Mouse (Mus musculus) Patski (cell line): Measurements from ENCODE around the gene Slit1. TPM values are rescaled to one million over a fixed set of nuclear protein-coding genes. Genes with fewer than 3 reads are reported as not detected.

Source experiments
- ATAC-seq: fragments of 100-300 bp; one replicate; pipeline ENCODE4 v1.8.0; 2021
- CTCF ChIA-PET: fragments of 350-600 bp; sonication (Branson Sonifier 250); formaldehyde crosslinking; loops from one replicate; lab custom pipeline; 2022; ENCODE audit warnings: inconsistent platforms; lab: Charles Lee
- POLR2A ChIA-PET: fragments of 350-600 bp; sonication (Branson Sonifier 250); formaldehyde crosslinking; loops from one replicate; lab custom pipeline; 2022; ENCODE audit warnings: antibody characterized with exemption, inconsistent platforms; lab: Charles Lee
- DNase-seq: peaks from one replicate; pipeline ENCODE4 v3.0.0-alpha.2; 2011; ENCODE audit warnings: low read depth, low spot score
- H3K27me3 ChIP-seq: fragments of 371-371 bp; one replicate; pipeline ENCODE4 v1.5.1; 2021
- CTCF ChIP-seq: fragments of 100-300 bp; IDR thresholded peaks from one replicate; pipeline ENCODE4 v1.5.1; 2021
- in situ Hi-C: fragments of 300-500 bp; cut with MboI; formaldehyde crosslinking; loops from 3 replicates; pipeline ENCODE4 v1.11.1; 2018; ENCODE audit warnings: low pct_unique_long_range_greater_than_20kb, mixed read lengths
- polyA plus RNA-seq: library from polyadenylated mRNA; unstranded; gene quantifications from one replicate; pipeline ENCODE4 v1.2.3, GENCODE M21; 2021

Gene Slit1
- polyA plus RNA-seq, 1 experiment from 2014 or later = 0.08 TPM

DNA sequence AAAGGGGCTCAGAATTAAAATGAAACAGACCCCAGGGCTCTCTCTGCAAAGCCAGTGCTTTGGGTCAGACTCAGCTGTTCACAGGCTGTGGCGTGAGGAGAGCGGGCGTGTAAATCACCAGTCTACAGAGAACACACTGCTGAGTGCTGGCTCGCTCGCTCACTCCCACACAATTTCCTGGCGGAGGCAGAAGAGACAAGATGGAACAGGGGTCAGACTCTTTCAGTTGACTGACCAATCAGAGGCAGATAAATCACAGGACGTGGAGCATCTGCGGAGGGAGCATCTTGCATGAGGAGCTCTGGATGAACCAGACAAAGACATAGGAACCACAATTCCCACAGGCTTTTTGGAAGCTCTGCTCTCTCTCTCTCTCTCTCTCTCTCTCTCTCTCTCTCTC lies 67.9 kb downstream of the Slit1 start:
- in situ Hi-C loops = no loop called here
- ATAC-seq = no peak

DNA sequence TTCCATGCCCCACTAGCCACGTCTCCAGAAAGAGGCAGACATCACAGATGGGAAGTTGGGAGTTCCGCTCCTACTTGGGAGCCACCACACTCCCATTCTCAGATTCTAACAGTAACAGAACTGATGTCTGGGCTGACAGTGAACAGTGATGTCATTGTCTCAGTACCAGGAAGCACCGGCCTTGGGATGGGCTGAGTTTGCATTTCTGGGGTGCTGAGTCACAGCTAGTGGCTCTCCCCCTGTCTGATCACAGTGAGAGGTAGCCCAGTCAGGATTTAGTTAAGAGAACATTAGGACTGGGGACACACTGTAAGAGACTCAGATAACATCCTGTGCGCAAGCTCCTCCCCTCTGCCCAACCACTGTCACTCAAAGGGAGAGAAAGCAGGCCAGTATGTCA lies 69.1 kb downstream of the Slit1 start:
- ATAC-seq (peak; percentile 58), DNase-seq (no peak)
- no peaks in the 10 kb centered on the region for H3K27me3 ChIP-seq
- in situ Hi-C loops = no loop called here
- CTCF ChIA-PET = interaction anchor here (1.1 kb wide), 1 partner anchor 44 kb away, joined by 4 read pairs; no protein-coding TSS in a partner anchor
- POLR2A ChIA-PET = no interaction called here
- no peak for TF ChIP-seq CTCF

More for the DNA sequence above, 67.9 kb downstream of the Slit1 start:
- TF ChIP-seq CTCF = no peak
- ChIA-PET CTCF (interaction anchor here (0.9 kb wide), 1 partner anchor 13 kb away, joined by 3 read pairs; no protein-coding TSS in a partner anchor), POLR2A (no interaction called here)
- DNase-seq = no peak
- no peaks in the 10 kb centered on the region for H3K27me3 ChIP-seq

GRCm38 (mm10) chr19:41672836-41673235 lies 70.6 kb downstream of the Slit1 start:
- ChIA-PET CTCF (no interaction called here), POLR2A (no interaction called here)
- H3K27me3 ChIP-seq = no peaks in the 10 kb centered on the region
- in situ Hi-C loops = no loop called here
- DNase-seq (no peak), ATAC-seq (no peak)
- TF ChIP-seq CTCF = no peak

DNA sequence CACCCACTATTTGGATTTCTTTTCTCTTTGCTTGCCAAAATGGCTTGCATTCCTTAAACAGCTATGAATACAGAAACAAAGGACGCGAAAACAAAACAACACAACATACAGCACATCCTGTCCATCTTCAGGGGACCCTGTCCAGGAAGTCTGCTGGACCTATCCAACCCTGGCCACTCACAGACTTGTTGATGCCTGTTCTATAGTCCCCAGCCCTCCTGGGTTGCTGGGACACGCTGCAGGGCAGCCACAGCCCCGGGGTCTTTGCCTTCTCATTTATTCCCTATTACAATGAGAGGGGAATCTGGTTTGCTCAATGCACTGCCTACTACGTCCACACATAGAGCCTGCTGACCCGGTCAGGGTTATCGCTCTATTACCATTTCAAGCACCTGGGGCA lies 72.5 kb downstream of the Slit1 start:
- ATAC-seq (no peak), DNase-seq (no peak)
- POLR2A ChIA-PET = no interaction called here
- no peaks in the 10 kb centered on the region for H3K27me3 ChIP-seq
- no peak for TF ChIP-seq CTCF
- in situ Hi-C loops = no loop called here
- CTCF ChIA-PET = interaction anchor here (1.5 kb wide), 1 partner anchor 42 kb away, joined by 3 read pairs; no protein-coding TSS in a partner anchor

GRCm38 (mm10) chr19:41670473-41670872 lies 73.0 kb downstream of the Slit1 start:
- POLR2A ChIA-PET = no interaction called here
- in situ Hi-C loops = no loop called here
- H3K27me3 ChIP-seq = no peaks in the 10 kb centered on the region
- CTCF ChIA-PET = no interaction called here
- ATAC-seq = no peak
- no peak for DNase-seq
- TF ChIP-seq CTCF = no peak

DNA sequence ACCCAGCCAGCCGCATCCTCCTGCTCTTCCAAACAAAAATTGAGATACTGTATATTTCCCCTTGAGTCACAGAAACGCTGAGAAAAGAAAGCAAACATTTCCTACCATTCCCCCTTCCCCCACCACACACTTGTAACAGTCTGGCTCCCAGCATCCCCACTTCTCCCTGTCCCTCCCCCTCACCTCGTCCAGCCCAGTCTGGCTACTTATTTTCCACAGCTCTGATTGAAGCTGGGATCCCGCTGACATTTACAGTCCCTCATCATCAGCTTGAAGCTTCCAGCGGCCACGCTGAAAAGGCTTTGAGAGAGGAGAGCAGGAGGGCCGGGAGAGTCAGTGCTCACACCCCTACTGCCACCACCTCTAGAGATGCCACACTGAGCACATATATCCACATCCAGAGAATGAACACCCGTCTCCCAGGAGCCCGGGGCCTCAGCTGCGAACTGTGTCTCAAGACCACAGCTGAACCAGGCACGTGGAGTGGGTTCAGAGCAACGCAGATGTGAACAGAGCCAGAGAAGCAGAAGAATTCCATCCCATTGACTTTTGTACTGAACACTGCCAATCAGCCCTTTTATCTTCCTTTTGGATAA lies 73.6 kb downstream of the Slit1 start:
- TF ChIP-seq CTCF = no peak
- ChIA-PET POLR2A (no interaction called here), CTCF (no interaction called here)
- no peaks in the 10 kb centered on the region for H3K27me3 ChIP-seq
- in situ Hi-C loops = no loop called here
- no peak for ATAC-seq
- no peak for DNase-seq

- in situ Hi-C loops = no loop called here
- DNase-seq (no peak), ATAC-seq (no peak)
- H3K27me3 ChIP-seq = peaks cover 6% of the 10 kb centered on the region
- ChIA-PET POLR2A (no interaction called here), CTCF (no interaction called here)
- no peak for TF ChIP-seq CTCF
Measured at GRCm38 (mm10) chr19:41667591-41667990, 75.9 kb downstream of the Slit1 start.

DNA sequence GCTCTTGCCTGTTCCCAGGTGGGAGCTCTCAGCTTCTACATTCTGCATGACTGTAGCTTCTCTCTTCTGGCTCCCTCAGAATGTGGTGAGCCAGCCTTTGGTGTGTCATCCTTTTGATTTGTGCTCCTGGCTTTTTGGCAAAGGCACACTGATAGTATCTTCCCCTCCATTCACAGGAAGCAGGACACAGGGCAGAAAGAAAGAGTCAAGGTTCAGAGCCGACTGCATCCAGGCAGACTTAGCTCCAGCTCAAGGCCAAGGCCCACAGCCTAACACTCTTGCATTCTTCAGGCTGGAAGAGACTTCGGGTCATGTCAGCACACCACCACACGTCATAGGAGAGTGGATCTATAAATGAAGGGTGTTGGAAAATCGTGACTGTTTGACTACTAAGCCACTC lies 77.5 kb downstream of the Slit1 start:
- ATAC-seq = no peak
- no peak for DNase-seq
- ChIA-PET CTCF (interaction anchor here (0.9 kb wide), 1 partner anchor 10 kb away, joined by 3 read pairs; no protein-coding TSS in a partner anchor), POLR2A (no interaction called here)
- in situ Hi-C loops = no loop called here
- H3K27me3 ChIP-seq = peaks cover 8% of the 10 kb centered on the region
- TF ChIP-seq CTCF = no peak

DNA sequence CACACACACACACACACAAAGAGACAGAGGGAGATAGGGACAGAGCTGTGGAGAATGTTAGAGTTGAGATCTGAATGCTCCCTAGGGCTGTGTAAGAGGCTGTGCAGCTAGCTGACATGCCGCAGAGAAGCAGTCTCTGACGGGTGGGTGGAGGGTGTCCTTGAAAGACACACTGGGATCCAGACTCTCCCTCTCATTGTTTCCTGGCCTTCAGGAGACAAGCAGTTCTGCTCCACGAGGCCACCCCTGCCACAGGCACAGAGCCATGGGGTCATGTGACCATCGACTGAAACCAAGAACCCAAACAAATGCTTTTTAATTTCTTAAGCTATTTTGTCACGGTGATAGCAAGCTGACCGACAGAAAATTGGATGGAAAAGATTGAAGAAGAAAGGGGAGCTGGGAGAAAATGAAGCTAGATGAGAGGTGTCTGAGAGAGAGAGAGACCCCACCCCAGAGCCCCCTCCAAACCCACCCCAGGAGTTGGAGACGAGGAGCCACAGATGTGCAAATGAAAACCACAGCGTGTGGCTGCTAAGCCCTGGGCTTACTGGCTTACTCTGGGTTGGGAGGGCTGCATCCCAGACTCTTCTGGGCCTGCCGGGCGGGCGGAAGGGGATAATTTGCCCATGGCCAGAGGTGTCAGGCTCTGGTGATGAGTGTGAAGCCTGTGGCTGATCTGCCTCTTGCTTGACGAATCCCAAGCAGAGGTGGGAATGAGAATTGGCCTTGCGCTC lies 79.8 kb downstream of the Slit1 start:
- CTCF ChIA-PET = interaction anchor here (1.3 kb wide), 1 partner anchor 8 kb away, joined by 3 read pairs; no protein-coding TSS in a partner anchor
- peaks cover 20% of the 10 kb centered on the region for H3K27me3 ChIP-seq

GRCm38 (mm10) chr19:41661466-41661865 lies 82.0 kb downstream of the Slit1 start:
- no peak for ATAC-seq
- no peak for TF ChIP-seq CTCF
- CTCF ChIA-PET = no interaction called here
- POLR2A ChIA-PET = interaction anchor here (1.0 kb wide), 1 partner anchor 11 kb away, joined by 3 read pairs; no protein-coding TSS in a partner anchor
- H3K27me3 ChIP-seq = peaks cover 37% of the 10 kb centered on the region
- in situ Hi-C loops = no loop called here
- no peak for DNase-seq

More for the DNA sequence above, 79.8 kb downstream of the Slit1 start:
- in situ Hi-C loops = no loop called here
- ATAC-seq (no peak), DNase-seq (no peak)
- POLR2A ChIA-PET = interaction anchor here (0.6 kb wide), 2 partner anchors 9 to 12 kb away, joined by 4 to 6 read pairs; no protein-coding TSS in a partner anchor
- no peak for TF ChIP-seq CTCF

DNA sequence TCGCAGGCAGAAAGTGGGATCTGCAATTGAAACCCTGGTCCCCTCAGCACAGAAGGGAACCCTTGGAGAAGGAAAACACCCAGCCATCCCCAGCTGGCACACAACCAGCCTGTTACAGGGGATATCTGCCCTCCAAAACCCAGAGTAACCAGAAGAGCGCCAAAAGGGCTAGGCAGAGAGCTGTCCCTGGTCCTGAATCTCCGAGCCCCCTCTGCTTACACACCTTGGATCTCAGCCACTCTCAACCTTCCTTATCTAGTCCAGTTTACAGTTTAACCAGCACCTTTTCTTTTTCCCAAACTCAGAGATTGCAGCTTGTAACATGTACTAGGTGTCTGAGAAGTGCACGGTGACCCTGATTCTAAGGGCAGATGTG lies 82.5 kb downstream of the Slit1 start:
- ATAC-seq = no peak
- H3K27me3 ChIP-seq = peaks cover 37% of the 10 kb centered on the region
- POLR2A ChIA-PET = interaction anchor here (1.0 kb wide), 1 partner anchor 11 kb away, joined by 3 read pairs; no protein-coding TSS in a partner anchor
- CTCF ChIA-PET = no interaction called here
- TF ChIP-seq CTCF = no peak
- in situ Hi-C loops = no loop called here
- no peak for DNase-seq
